Mouse (Mus musculus) gastrocnemius, adult 18-20 months (tissue): ENCODE measurements around the gene Lifr. TPM values are rescaled to one million over a fixed set of nuclear protein-coding genes. Genes with fewer than 3 reads are reported as not detected.

Experiments used
- DNase-seq: peaks from one replicate; pipeline ENCODE4 v3.0.0; 2021; ENCODE audit warnings: low spot score
- total RNA-seq, 2 experiments: library from RNA; stranded (reverse); gene quantifications; 2 replicates each; pipeline ENCODE4 v1.2.3; 2021

Lifr gene
- total RNA-seq, 2 experiments from 2014 or later: 47.9 to 50.9 TPM

DNA sequence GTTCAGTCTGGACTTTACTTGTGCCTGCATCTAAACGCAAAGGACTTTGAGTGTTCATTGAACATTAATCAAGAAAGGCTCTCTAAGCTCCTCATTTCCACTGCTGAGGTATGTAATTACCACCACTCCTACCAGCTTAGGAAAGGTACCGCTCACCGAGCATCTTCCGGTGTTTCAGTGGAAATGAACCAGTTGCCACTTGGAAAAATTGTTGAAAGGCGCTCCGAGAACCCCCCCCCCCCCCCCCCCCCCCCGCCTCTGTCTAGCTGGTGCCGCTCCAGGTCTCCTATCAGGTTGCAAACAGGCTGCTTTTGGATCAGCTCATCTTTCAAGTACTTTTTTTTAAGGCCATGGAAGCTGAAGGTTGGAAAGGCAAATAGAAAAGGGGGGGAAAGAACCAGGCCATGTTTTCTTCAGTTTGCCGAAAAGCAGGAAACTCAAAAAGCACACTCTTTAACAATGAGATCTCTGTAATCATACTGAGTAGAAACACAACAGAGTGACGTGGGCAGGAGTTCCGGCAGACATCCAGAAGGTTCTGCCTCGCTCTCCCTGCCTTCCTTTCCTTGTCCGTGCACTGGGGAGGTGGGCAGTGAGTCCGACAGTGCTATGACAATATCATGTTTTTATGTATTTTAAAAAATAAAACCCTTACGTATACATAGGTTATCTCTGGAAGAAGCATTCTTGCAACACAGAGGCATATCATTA, 9.3 kb upstream of the Lifr start:
- peak; percentile 45 for DNase-seq

DNA sequence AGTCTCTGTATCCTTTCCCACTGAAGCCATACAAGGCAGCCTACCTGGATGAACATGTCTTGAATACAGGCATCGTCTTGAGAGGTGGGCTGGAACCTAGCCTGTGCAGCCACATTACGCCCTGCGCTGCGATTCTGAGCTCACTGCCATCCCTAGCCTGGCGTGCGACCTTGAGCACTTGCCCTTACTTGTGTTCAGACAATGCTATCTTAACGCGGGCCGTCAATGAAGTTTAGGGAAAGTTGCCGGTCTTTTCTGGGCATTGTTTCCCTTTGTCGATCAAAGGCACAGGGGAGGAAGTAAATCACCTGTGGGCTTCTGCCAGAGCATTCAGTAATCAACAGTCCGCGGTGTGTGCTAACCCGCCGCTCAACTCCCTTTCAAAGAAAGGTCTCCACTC, 8.6 kb upstream of the Lifr start:
- DNase-seq: no peak

DNA sequence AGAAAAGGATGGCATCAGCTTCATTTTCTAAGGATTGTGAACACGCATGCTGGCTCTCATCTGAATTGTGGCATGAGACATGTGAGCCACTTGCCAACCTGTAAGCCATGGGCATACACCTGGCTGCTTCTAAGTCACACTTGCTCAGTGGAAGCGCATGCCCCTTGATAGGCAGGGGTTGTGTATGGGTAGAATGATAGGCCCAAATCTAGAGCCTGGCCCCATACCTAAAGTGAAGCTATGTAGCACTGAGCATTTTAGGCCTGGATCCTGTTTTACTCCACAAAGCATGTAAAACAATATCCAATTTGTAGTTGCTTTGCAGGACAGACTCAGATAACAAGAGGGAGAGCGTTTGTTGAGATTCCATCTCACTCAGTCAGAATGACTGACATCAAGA, 7.5 kb upstream of the Lifr start:
- no peak for DNase-seq

DNA sequence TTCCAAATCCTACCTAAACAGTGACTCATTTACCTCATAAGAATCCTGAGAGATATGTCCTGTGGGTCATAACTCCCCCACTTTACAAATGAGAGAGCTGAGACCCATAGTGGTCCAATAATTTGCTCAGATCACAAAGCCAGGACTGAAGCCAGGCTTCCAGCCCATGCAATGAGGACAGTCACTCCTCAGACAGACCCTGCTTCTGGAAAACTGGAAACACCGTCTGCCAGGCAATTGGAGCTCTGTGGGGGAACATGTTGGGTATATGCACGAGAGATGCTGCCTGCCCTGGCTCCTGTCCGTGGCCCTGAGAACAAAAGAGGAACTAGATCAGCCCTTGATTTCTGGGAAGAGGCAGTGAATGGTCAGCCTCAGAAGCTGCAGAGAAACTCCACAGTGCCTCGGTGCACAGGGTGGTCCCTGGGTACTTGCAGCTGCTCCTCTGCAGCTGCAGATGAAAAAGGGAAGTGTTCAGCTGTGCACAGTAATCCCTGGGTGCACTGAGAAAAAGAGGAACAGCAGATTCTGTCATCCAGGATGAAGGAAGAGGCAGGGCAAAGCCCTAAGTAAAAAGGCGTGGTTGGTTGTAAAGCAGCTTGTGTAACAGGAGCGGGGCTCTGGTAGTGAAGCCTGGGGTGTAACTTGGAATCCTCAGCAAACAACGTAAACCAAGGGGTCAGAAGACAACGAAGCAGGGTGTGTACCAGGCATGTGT, 5.5 kb upstream of the Lifr start:
- DNase-seq: peak; percentile 42

DNA sequence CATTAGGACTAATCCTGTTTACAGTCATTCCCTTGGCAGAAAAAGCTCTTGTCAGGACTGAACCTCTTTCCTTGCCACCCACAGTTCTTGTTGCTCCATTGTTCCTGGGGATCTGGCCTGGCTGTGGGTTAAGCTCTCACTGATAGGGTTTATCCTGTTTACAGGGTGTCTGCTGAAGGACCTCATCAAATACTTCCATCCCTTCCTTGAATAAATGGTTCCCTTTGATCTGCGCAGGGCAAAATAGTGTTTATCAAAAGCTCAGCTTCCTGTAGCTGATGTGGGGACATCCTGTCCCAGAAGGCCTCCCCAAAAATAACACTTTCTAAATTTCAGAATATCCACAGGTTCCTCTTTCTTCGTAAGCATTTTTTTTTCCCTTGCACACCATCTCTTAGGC, 1.7 kb upstream of the Lifr start:
- DNase-seq: no peak

DNA sequence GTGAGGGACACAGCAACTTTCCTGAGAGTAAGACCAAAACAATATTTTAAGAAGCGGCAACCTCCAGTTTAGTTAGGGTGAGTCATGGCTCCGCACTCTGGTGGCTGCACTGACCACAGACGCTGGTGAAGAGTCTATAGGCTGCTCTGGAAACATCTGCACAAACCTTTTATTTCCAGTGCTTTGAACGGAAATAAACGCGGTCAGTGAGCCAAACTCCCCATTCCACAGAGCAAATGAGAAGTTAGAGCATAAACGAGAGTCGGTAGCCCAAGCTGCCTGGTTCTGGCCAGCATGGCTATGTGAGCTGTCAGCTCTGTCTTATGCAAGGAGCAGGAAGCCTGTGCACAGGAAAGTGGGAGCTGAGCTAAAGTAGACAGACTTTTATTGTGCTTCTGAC, 1.9 kb downstream of the Lifr start:
- DNase-seq: peak; percentile 25

DNA sequence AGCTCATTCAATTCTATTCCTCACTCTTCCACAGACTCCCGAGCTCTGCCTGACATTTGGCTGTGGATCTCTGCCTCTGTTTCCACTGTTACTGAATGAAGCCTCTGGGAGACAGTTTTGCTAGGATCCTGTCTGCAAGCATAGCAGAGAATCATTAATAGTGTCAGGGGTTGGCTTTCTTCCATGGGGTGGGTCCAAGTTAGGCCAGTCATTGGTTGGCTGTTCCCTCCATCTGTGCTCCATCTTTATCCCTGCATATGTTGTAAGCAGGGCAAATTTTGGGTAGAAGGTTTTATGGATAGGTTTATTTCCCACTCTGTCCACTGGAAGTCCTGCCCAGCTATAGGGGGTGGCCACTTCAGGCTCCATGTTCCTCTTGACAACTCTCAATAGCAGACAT, 9.0 kb downstream of the Lifr start:
- DNase-seq: no peak

DNA sequence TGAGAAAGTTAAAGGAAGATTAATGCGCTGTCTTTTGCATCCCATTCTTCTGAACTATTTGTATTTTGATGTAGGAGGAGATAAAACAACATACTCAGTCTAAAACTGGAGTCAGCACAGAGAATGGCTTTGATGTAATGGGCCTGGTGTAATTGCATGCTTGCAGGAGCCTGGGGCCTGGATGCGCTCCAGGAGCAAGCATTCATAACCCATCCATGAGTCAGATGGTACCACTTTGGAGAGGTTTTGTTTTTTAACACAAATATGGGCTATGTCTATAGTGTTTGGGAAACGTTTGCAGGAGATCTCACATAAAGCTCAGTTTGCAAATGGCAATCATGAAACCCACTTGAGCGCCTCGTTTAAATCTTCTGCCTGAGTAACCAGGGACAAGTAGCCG, 9.8 kb downstream of the Lifr start:
- DNase-seq: no peak

DNA sequence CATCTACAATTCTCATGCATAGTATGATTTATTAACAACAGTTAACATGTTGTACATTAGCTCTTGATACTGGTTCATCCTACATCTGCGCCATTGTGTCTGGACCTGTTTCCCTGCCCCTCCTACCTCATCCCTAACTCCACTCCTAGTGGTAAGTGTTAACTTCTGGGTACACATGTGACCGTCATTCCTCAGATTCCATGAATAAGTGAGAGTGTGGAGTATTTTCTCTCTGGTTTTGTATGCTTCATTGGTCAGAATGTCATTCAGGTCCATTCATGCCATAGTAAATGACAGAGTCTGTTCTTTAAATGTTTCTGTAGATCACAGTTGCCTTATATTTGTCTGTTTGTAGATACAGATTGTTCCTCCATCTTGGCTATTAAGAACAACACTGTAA, 12.6 kb downstream of the Lifr start:
- no peak for DNase-seq

DNA sequence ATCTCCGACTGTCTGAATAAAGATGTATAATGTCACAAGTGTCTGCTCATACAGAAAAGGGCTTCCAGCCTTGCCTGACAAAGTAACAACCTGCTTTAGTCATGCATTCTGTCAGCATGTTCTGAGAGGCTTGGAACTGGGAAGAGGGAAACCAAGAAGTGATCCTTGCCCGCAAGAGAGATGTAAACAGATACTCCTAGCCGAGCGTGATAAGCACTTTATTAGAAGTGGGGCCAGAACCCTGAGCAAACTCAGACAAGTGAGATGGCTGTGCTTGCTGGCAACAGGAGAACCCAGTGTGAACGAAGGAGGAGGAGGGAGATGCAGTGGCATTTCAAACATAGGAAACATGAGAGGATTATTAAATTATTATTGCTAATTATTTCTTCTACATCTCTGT, 14.8 kb downstream of the Lifr start:
- DNase-seq: no peak

DNA sequence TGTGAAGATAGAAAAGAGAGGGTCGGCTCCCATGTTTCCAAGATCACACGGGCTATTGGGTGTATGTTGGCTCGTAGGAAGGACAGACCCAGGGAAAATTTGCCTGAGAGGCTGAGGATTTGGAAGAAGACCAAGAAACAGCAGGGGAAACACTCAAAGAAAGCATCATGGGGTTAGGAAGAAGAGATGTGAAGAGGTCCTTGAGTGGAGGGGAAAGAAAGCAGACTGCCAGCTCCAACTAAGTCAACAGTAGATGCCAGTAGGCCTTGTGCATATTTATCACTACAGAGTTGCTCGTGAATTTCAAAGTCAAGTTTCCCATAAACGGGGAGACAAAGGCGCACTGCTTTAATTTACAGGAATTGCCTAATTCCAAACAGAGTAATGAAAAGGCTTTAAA, 17.7 kb downstream of the Lifr start:
- no peak for DNase-seq

DNA sequence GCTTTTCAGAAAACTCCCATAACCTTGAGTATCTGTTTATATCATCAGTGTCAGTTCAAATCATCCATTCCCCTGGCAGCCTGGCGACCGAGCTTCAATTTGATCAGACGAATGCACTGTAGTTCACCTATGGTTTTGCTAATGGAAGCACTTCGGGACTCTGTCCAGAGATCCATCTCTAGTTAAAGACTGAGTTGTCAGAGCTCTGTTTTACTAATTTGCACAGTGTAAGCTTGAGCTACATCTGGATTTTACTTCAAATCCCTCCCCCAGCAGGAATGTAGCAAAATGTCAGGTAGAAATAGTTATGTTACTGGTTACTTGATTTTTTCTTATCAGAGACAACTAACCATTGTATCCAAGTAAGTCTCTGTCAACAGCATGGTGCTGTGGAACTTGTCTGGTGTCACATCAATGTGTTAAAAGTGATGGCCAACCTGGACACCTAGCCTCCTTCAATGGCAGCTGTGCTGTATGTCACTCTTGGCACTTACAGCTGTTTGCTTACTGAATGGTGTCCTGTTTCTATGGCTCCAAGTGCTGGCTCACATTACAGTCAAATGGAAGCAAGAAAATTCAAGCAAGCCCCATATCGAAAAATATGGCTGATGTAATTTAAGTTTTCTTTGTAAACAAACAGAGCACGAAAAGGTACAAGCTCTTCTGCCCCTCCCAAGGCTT, 22.0 kb downstream of the Lifr start:
- DNase-seq: no peak

DNA sequence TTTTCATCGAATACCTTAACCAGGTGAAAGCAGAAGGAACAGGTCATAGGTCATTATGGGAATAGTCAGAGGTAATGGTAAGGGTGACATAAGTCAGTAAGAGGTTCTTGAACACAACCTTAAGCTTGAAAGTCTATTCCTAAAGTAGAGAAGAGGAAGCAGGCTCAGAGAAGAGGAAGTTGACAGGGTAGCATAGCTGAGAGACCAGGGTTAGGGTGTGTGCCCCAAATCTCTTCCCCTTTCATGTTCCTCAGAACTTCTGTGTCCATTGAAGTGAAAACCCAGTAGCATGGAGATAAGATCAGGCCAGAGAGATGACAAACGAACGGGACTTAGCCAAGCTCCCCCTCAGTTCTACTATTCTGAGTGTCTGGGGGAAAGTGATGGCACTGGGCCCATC, 23.5 kb downstream of the Lifr start:
- no peak for DNase-seq

DNA sequence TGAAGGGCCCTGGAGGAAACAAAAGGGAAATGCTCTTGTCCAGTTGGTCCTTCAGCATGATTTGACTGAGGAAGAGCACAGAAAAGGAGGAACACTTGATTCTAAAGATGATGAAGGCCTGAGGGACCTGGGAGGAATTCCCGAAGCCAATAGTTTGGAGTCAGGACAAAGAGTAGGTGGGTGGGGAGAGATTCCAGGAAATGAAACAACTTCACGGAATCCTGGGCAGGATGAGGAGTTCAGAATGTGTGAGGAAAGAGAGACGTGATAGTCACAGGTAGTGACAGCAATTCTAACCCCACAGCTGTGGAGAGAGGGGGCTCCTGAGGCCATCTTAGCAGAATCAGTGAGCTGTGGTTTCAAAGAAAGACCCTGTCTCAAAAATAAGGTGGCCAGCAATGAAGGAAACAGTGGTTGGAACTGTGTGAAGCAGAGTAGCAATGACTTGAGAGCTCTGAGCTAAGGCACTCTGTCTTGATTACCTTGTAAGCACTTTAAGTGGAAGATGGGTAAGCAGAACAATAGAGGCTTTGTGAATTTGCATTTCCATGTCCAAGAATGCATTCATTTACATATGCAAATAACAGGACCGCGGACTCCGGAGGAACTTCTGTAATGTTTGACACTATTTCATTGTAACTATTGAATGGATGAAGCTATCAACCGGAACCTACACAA, 25.1 kb downstream of the Lifr start:
- no peak for DNase-seq

DNA sequence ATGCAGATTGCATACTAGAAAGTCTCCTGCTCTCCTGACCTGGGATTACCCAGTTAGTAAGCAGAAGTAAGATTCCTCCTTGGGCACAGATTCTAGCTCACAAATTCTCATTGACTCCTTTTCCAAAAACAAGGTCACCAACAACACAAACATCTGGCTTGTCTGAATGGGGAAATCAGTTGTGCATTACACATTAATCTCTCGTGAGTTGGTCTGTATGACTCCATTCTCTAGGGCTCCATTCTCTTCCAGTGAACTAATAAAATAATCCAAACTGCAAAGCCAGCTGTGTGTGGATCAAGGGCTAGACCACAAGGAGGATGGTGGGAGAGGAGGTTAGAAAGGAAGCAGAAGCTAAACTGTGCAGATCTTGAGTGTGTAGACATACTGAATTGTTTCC, 25.8 kb downstream of the Lifr start:
- DNase-seq: peak; percentile 32

DNA sequence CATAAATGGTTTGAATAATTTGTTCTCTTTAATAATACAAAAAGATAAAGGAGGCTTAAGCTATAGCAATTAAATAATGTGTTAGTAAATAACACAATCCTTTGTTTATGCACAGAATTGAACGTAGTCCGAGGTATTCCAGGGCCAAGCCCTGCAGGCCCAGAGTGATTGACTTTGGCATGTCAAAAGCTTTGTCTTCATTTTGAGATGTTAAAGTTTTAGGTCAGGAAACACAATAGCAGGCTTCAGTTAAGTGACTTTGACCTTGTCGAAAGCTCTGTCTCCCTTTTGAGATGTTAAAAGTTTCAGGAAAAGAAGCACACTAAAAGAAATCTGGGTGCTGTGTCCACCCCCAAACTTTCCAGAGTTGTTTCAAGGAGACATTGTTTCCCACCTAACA, 26.3 kb downstream of the Lifr start:
- no peak for DNase-seq

DNA sequence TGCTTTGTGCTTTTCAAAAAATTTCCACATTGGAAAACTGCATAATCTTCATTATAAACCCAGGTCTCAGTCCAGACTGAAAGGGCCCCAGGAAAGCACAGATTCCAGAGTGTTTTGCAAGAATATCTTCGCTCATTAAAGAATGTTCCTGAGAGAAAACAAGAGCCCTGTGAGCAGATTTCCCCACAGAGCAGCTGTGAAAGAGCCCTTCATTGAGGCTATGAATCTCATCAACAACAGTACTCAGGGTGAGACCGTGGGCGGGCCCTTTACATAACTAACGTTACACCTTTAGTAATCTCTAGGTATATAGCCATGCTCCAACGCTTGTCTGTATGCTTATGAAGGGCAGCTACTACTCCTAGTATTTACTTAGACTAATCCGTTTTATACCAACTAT, 27.5 kb downstream of the Lifr start:
- DNase-seq: no peak

DNA sequence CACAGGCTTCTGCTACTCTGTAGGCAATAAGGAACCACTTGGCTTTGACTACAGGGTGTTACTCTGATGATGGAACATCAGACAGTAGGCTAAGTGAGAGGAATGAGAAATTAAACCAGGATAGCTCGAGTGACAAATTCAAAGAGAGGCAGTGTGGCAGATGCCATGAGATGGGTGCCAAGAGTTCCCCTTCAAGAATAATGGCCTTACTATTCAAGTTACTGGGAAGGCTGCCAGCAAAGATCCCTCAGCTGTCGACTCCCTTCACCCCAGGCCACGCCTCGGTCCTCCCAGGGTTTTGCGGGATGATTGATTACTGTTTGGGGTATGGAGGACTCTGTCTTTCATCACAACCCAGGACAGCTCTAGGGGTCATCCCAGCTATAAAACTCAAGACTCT, 28.4 kb downstream of the Lifr start:
- DNase-seq: no peak

DNA sequence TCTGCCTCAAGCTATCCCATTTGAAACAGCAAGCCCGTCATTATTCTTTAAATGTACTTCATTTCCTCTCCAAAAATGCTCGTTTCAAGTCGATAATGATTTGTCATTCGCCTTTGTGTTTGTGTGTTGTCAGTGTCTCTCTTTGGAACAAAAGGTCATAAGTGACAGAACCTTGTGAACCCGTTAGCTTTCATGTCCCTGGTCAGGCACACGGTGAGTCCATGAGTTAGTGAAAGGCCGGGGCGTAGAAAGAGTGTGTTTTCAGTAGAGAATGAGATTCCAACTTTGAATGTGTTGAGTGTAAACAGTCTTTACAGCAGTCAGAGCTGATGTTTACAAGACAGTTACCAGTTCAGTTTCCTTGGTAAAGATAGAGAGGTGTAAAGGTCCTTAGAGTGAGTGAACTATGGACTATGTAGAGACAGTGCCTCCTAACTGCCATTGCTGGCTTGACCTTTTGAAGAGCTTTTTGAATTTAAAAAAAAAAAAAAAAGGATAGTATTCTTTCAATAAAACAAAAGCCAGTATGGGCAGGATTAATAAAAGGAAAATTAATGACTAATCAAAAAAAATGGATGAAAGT, 29.6 kb downstream of the Lifr start:
- DNase-seq: no peak

DNA sequence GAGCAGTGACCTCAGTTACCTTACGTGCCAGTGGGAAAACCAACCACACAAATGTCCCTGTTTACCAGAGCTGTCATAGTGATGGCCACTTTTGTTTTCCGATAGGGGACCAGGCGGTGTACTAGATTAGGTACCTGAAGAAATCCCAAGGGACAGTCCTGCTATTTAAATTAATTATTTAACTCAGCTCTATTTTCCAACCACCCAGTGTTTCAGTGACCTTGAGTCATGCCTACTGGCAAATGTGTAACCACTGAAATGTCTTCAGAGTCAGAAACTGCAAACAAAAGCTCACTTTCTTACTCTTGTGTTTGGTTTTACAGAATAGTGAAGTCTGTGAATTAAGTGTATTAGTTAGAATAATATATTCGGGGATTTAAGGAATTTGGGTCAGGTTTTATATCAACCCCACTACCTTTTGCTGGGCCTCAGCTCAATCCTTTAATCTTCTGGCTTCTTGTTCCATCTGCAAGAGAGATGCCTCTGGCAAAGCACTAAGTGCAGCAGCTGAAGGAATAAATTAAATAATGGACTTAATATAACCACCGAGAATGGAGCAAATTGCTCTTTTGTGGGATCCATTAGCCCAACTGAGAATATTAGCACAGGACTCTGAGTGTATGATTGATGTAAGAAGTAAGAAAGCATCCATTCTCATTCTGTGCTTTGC, 33.5 kb downstream of the Lifr start:
- no peak for DNase-seq

DNA sequence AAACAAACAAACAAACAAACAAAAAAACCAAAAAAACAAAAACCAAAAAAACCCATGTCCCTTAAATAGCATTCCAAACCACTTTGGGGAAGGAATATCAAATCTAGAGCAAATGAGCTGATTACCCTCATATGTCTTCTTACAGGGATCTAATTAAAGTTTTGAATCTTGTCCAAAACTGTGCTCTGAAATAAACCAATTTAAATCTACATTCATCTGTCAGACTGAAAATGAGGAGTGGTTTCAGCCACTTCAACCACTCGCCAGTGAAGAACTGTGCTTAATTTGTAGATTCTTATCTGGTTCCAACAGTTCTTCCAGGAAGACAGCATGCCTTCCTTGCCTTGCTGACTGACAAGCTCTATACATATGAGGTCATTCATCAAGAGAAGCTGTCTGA, 35.8 kb downstream of the Lifr start:
- DNase-seq: no peak
